Mouse (Mus musculus): Measurements from ENCODE around the gene Arhgef28. TPM values are rescaled to one million over a fixed set of nuclear protein-coding genes. Genes with fewer than 3 reads are reported as not detected.

Gene Arhgef28
- polyA plus RNA-seq, 1 experiment from 2014 or later: 19.3 TPM

DNA sequence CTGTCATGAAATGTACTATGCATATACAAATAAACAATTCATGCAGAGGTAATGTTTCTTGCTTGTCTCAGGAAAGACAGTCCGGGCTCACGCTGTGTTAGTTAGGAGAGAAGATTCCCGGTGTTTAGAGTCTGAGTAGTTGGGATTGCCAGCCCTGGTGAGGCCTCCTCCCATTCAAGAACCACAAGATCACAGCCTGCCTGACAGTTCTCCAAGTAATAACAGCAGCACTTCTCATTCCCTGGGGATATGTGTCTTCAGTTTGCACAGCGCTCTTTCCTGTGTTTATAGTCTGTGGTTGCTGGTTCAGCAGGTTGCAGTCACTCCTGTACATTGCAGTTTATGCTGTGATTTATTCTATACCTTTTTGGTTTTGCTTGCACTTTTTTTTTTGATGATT is 329.8 kb downstream of the Arhgef28 start:
- Histone ChIP-seq H3K36me3 (no peaks in the 10 kb centered on the region), H3K27ac (no peak overlapping the region), H3K4me1 (peaks cover 10% of the 10 kb centered on the region), H3K4me3 (no peak overlapping the region), H3K4me2 (no peak overlapping the region), H3K27me3 (no peaks in the 10 kb centered on the region), H3K9ac (no peak overlapping the region), H3K9me3 (no peaks in the 10 kb centered on the region)
- WGBS: 51% methylated on average over 4 of the region's 4 CpGs
- ATAC-seq (ENCODE audit: borderline replicate concordance, extremely low read depth, low FRiP score, low TSS enrichment): no peak

DNA sequence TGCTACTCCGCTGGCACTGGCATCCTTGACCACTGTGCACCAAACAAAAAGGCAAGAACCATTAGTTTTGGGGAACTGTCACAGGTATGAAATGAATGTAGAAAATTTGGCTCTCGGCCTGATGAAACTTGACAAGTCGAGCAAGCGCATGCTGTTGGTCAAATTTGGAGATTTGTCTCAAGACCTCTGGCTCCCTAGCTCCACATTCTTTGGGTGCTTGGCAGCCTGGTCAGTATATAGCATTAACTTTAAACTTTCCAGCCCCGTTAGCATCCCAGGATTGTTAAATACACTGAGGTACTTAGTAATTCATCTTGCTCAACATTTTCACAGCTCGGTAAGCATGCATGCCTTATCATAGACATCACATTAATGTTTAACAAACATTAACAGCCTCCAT is 330.2 kb downstream of the Arhgef28 start:
- H3K4me3 ChIP-seq: no peak overlapping the region
- peaks cover 10% of the 10 kb centered on the region for H3K4me1 ChIP-seq
- H3K4me2 ChIP-seq: no peak overlapping the region
- 47% methylated on average over 6 of the region's 6 CpGs for WGBS
- H3K9ac ChIP-seq: no peak overlapping the region
- H3K27me3 ChIP-seq: no peaks in the 10 kb centered on the region
- no peaks in the 10 kb centered on the region for H3K36me3 ChIP-seq
- H3K27ac ChIP-seq: no peak overlapping the region
- no peaks in the 10 kb centered on the region for H3K9me3 ChIP-seq
- no peak for ATAC-seq (ENCODE audit: borderline replicate concordance, extremely low read depth, low FRiP score, low TSS enrichment)

DNA sequence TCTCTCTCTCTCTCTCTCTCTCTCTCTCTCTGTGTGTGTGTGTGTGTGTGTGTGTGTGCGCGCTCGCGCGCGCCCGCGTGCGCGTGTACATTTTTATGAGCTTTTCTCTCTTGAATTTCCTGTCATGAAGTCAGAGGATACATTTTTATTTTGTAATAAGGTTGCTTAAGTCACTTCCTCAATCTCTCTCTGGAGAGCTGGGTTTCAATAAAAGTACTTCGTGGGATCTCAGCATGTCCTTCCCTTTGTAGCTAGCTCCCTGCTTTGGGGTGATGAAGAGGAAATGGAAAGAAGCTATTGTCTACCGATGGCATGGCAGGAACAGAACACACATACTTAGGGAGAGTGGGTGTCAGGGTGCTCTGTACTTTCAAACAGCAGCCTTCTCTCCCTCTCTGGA is 336.8 kb downstream of the Arhgef28 start:
- peaks cover 12% of the 10 kb centered on the region; the same call in 1 of the 2 replicates for H3K4me1 ChIP-seq
- WGBS: 68% methylated on average over 12 of the region's 12 CpGs

DNA sequence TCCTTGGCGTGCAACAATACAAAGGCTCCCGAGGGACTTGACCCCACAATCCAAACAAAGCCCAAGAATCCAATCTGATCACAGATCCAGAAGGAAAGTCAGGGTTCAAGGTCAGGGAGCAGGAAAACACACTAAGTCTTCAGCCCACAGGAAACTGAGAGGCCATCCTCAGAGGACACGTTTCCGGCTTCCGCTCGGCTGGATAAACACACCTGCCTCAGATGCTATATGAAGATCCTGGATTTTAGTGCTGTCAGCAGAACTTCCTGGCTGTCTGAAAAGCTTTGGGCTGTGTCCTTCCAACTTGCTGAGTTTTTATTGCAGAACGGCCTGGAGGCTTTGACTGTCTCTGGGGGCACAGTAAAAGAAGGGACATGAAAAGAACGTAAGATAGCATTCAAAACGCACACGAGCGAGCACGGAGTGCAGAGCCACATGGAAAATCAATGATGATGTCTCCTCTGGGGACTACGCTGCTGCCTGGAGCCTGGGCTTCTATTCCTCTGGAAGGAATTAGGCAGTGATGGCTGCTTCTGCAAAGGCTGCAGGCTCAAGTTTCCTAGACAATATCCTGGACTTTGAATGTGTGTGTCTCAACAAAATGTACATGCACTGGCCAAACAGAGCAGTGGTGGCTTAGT is 338.8 kb downstream of the Arhgef28 start:
- no peaks in the 10 kb centered on the region for H3K27me3 ChIP-seq
- no peak overlapping the region for H3K4me3 ChIP-seq
- H3K4me2 ChIP-seq: no peak overlapping the region
- no peaks in the 10 kb centered on the region for H3K36me3 ChIP-seq
- 52% methylated on average over 13 of the region's 13 CpGs for WGBS
- H3K9me3 ChIP-seq: no peaks in the 10 kb centered on the region
- H3K9ac ChIP-seq: no peak overlapping the region
- peaks cover 12% of the 10 kb centered on the region; the same call in 1 of the 2 replicates for H3K4me1 ChIP-seq
- peak overlapping the region; percentile 5; the same call in 1 of the 2 replicates for H3K27ac ChIP-seq
- ATAC-seq (ENCODE audit: borderline replicate concordance, extremely low read depth, low FRiP score, low TSS enrichment): no peak

More for the DNA sequence above, 336.8 kb downstream of the Arhgef28 start:
- Histone ChIP-seq H3K9ac (no peak overlapping the region), H3K4me2 (no peak overlapping the region), H3K9me3 (no peaks in the 10 kb centered on the region), H3K36me3 (no peaks in the 10 kb centered on the region), H3K27ac (no peak overlapping the region), H3K27me3 (no peaks in the 10 kb centered on the region), H3K4me3 (no peak overlapping the region)
- ATAC-seq (ENCODE audit: borderline replicate concordance, extremely low read depth, low FRiP score, low TSS enrichment): no peak

DNA sequence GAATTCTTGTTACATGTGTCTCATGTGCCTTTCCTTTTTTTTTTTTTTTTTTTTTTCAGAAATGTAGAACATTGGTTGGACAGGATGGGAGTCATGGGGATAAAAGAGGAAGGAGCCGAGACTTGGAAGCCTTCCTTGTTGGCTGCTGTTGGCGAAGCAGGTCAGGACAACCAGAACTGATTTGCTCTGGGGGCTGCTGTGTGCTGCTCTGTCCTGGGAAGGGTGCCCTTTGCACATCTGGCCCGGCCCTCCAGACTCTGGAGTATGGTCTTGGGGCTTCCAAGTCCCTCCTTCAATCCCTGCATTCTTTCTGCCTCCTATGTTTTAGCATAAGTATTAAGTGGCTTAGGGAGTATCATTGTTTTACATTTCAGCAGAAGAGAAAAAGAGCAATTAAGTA is 347.2 kb downstream of the Arhgef28 start:
- H3K4me3 ChIP-seq: no peak overlapping the region
- no peak overlapping the region for H3K27ac ChIP-seq
- WGBS: 84% methylated on average over 3 of the region's 3 CpGs
- H3K9me3 ChIP-seq: no peaks in the 10 kb centered on the region
- H3K9ac ChIP-seq: no peak overlapping the region
- H3K27me3 ChIP-seq: no peaks in the 10 kb centered on the region
- H3K4me2 ChIP-seq: no peak overlapping the region
- no peaks in the 10 kb centered on the region for H3K4me1 ChIP-seq
- H3K36me3 ChIP-seq: no peaks in the 10 kb centered on the region
- ATAC-seq (ENCODE audit: borderline replicate concordance, extremely low read depth, low FRiP score, low TSS enrichment): no peak

DNA sequence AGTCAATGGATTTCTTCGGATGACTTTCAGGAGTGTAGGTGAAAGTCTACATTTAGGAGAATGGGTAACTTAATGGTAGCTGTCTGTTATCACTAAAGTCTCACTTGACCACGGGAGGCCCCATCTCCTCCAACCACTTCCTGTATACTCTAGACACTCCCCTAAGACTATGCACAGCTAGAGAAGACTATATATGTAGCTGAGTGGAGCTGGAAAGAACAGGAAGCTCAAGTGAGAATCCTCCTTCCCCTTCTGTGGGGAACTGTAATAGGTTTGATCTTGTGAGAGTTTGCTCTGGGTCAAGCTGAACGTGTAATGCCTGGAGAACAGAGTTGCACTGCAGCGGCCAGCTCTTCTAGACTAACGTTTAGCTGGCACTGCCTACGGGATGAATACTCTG is 348.4 kb downstream of the Arhgef28 start:
- ATAC-seq (ENCODE audit: borderline replicate concordance, extremely low read depth, low FRiP score, low TSS enrichment): no peak
- Histone ChIP-seq H3K9me3 (no peaks in the 10 kb centered on the region), H3K4me2 (no peak overlapping the region), H3K9ac (no peak overlapping the region), H3K27ac (no peak overlapping the region), H3K4me1 (peaks cover 6% of the 10 kb centered on the region; the same call in 1 of the 2 replicates), H3K36me3 (no peaks in the 10 kb centered on the region), H3K4me3 (no peak overlapping the region), H3K27me3 (no peaks in the 10 kb centered on the region)
- WGBS: 49% methylated on average over 6 of the region's 6 CpGs

DNA sequence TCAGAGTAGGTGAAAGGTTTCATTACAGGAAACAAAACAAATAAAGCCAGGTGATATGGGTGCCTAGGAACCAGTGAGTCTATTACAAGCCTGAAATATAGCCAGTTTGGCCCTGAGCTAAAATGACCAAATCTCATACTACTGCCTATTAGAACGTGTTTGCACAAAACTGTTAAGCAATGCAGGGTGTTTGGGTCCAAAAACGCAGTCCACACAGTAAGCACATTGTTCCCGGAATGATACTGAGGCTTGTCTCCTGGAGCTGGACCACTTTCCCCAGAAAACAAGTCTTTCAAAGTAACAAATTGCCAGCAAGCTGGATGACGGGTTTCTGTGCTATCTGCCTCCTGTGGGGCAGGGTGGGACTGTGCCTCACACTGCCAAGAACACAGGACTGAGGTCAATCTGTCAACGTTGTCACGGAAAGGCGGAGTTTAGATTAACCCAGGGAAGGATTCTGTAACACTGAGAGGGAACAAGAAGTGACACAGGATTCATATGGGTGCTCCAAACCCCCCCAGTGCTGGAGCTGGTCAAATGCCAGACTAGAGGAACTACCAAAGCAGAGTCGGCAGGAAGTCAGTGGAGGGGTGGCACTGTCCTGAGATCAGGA is 352.8 kb downstream of the Arhgef28 start:
- Histone ChIP-seq H3K9me3 (no peaks in the 10 kb centered on the region), H3K4me2 (no peak overlapping the region), H3K4me3 (no peak overlapping the region), H3K27ac (no peak overlapping the region), H3K4me1 (peaks cover 6% of the 10 kb centered on the region; the same call in 1 of the 2 replicates), H3K9ac (no peak overlapping the region), H3K27me3 (no peaks in the 10 kb centered on the region), H3K36me3 (no peaks in the 10 kb centered on the region)
- ATAC-seq (ENCODE audit: borderline replicate concordance, extremely low read depth, low FRiP score, low TSS enrichment): no peak
- 35% methylated on average over 8 of the region's 8 CpGs for WGBS

Other genes starting within 250 kb of the Arhgef28 start
- gene Utp15, start 56.6 kb upstream of the Arhgef28 start, polyA plus RNA-seq (2015; fragmentation: Nextera tagmentation; extraction: Ambion mirVana): 32.6 and 33.0 TPM in 2 replicates
- gene Ankra2, start 56.6 kb upstream of the Arhgef28 start, polyA plus RNA-seq (2015; fragmentation: Nextera tagmentation; extraction: Ambion mirVana): 18.0 and 18.8 TPM in 2 replicates
- gene Gm21976, start 73.4 kb upstream of the Arhgef28 start, polyA plus RNA-seq (2015; fragmentation: Nextera tagmentation; extraction: Ambion mirVana): not detected in 2 replicates
- 652 and 689 TPM in 2 replicates for gene Btf3, start 110.6 kb upstream of the Arhgef28 start, polyA plus RNA-seq (2015; fragmentation: Nextera tagmentation; extraction: Ambion mirVana)
- gene Foxd1, start 147.8 kb upstream of the Arhgef28 start, polyA plus RNA-seq (2015; fragmentation: Nextera tagmentation; extraction: Ambion mirVana): 0.04 and 0.06 TPM in 2 replicates

All from lung, embryonic 15.5 days (tissue).